26 mouse cellular contexts compared by ENCODE assay signal in genomic region chr10:70733478-70733877, GRCm38 (mm10).
DNase-seq lines count a peak whose midpoint lies in the region; ATAC-seq and TF ChIP-seq lines count a peak whose summit lies in the region.
"Had no signal": no experiment of that assay in that cellular context is flagged by ENCODE, and none has a peak within 500 bp of the region (broad histone marks: within the 10 kb centered on the region; RNA-seq: fewer than 3 reads in every experiment).

No protein-coding gene starts in this region.

- no peaks in the 10 kb centered on the region for H3K36me3 ChIP-seq in forebrain, embryonic 12.5 days (replicated peaks)
- H3K36me3 ChIP-seq: G1E; kidney, embryonic 15.5 days; limb, embryonic 13.5 days; liver, embryonic 12.5 days; midbrain, embryonic 10.5 days had no signal

- peak overlapping the region; percentile 46; the same call in 1 of the 2 replicates for H3K27ac ChIP-seq in layer of hippocampus, adult 2 months
- H3K27ac ChIP-seq in forebrain, embryonic 12.5 days = no peak overlapping the region
- H3K27ac ChIP-seq: gastrocnemius, adult 2 months; kidney, embryonic 15.5 days; limb, embryonic 13.5 days; liver, embryonic 12.5 days; midbrain, embryonic 10.5 days had no signal

- H3K4me1 ChIP-seq in forebrain, embryonic 12.5 days = no peaks in the 10 kb centered on the region; the same call in 1 of the 2 replicates
- H3K4me1 ChIP-seq: kidney, embryonic 15.5 days; limb, embryonic 13.5 days; liver, embryonic 12.5 days; midbrain, embryonic 10.5 days had no signal

- TF ChIP-seq POLR2A in brain, embryonic 14.5 days (IDR thresholded peaks at IDR 0.05; ENCODE audit: borderline replicate concordance, extremely low read depth, insufficient read depth, insufficient read length, poor library complexity, severe bottlenecking) = no peak

- 81% methylated on average over 7 of the region's 7 CpGs for WGBS in forebrain, embryonic 12.5 days

- H3K27me3 ChIP-seq in forebrain, embryonic 12.5 days = no peaks in the 10 kb centered on the region
- H3K27me3 ChIP-seq: CH12.LX; kidney, embryonic 15.5 days; limb, embryonic 13.5 days; liver, embryonic 12.5 days had no signal

- ATAC-seq in forebrain, embryonic 12.5 days (ENCODE audit: low FRiP score) = no peak
- ATAC-seq: forebrain, embryonic 16.5 days; liver, embryonic 12.5 days; Patski had no signal

- peak; percentile 41 for DNase-seq in layer of hippocampus, adult 11-12 months (ENCODE audit: low spot score)
- no peak for DNase-seq in layer of hippocampus, postnatal 25 days (ENCODE audit: extremely low spot score in 1 of 2, low spot score in 1 of 2)
- peak; percentile 22 for DNase-seq in brain, embryonic 14.5 days (ENCODE audit: low read depth)
- peak; percentile 36 to 75 for DNase-seq in layer of hippocampus, adult 2 months (ENCODE audit: low spot score in 2 of 2)
- DNase-seq in layer of hippocampus, postnatal 36 days = peak; percentile 28 to 33
- DNase-seq in retina, embryonic 14.5 days (ENCODE audit: low spot score) = no peak
- DNase-seq: B cell, adult 2 months; cerebellum, adult 2 months; cerebellum, postnatal 36 days; gastrocnemius, adult 2 months; kidney, adult 11 months; kidney, postnatal 36 days; lung, adult 18-20 months; lung, postnatal 10 days; right cerebral cortex, postnatal 14 days; spleen, adult 18-20 months had no signal

- H3K9ac ChIP-seq in forebrain, embryonic 12.5 days = no peak overlapping the region
- H3K9ac ChIP-seq: kidney, embryonic 15.5 days; limb, embryonic 13.5 days; liver, embryonic 12.5 days had no signal

- no peak overlapping the region for H3K4me3 ChIP-seq in layer of hippocampus, adult 2 months
- no peak overlapping the region for H3K4me3 ChIP-seq in forebrain, embryonic 12.5 days (replicated peaks)
- H3K4me3 ChIP-seq: gastrocnemius, adult 2 months; kidney, embryonic 15.5 days; limb, embryonic 13.5 days; liver, embryonic 12.5 days; midbrain, embryonic 10.5 days had no signal

- no peak overlapping the region for H3K4me2 ChIP-seq in forebrain, embryonic 12.5 days
- H3K4me2 ChIP-seq: heart, embryonic 11.5 days; kidney, embryonic 15.5 days; limb, embryonic 13.5 days; liver, embryonic 12.5 days had no signal

- TF ChIP-seq CTCF in brain, embryonic 14.5 days (IDR thresholded peaks at IDR 0.05; ENCODE audit: borderline replicate concordance, extremely low read depth, insufficient read depth, insufficient read length) = no peak
- TF ChIP-seq CTCF in layer of hippocampus, adult 2 months (conservative IDR thresholded peaks at IDR 0.05) = no peak

- no peaks in the 10 kb centered on the region for H3K9me3 ChIP-seq in forebrain, embryonic 12.5 days
- H3K9me3 ChIP-seq: kidney, embryonic 15.5 days; limb, embryonic 13.5 days; midbrain, embryonic 10.5 days had no signal

Comparison
In these comparisons a context has a peak if more than half of its experiments do, and no peak if none do; other contexts are left out.
1. DNase-seq: peak in layer of hippocampus, adult 11-12 months (single experiment), brain, embryonic 14.5 days (single experiment), layer of hippocampus, adult 2 months (2 of 2) and layer of hippocampus, postnatal 36 days (2 of 2); none in layer of hippocampus, postnatal 25 days (0 of 2) and retina, embryonic 14.5 days (single experiment).